Mouse (Mus musculus): ENCODE results near the gene Mtcl1. TPM values are rescaled to one million over a fixed set of nuclear protein-coding genes. Genes with fewer than 3 reads are reported as not detected.

Gene Mtcl1
- total and polyA plus RNA-seq, 3 experiments: not detected

DNA sequence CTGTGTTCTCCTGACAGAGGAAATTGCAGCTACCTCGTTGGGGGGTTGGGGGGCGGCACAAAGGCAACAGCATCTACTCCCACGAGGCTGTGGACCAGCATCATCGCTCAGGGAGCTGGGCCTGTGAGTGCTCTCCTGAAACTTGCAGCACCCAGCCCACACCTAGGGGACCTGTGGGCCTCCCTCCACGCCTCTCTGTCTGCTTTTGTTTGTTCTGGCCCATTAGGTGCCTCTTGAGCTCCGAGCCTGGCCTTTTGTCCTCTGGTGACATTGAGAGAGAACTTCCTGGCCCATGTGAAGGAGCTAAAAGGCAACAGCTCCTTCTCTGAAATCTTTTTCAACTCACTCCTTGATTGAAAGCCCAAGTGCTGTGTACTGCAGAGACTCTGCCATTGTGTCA, 79.8 kb downstream of the Mtcl1 start:
- H3K4me3 ChIP-seq (replicated peaks in 1 of 3; ENCODE audit: low read depth in 2 of 3, low read length in 2 of 3, poor library complexity in 1 of 3): no peak overlapping the region

DNA sequence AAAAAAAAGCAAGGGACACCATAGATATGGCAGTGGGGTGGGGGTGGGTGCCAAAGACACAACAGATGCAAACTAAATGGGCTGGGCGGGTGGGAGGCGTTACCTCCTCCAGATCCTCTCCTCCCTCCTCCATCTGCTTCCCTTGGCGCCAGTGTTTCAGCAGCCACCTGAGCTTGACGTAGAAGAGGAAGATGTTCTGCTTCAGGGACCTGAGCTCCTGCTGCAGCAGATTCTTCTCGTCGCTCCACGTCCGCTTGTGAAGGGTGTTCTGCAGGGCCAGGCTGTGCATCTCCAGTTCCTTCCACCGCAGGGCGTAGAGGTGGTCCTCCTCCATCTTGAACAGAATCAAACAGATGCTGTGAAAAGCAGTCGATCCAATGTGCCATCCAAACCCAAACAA, 81.4 kb downstream of the Mtcl1 start:
- Histone ChIP-seq H3K36me3 (replicated peaks in 1 of 2; ENCODE audit: control insufficient read depth in 1 of 2, insufficient read depth in 1 of 2, low read length in 1 of 2) (no peaks in the 10 kb centered on the region), H3K9me3 (replicated peaks; ENCODE audit: low read length) (peaks cover 69% of the 10 kb centered on the region), H3K4me3 (replicated peaks in 1 of 3; ENCODE audit: low read depth in 2 of 3, low read length in 2 of 3, poor library complexity in 1 of 3) (no peak overlapping the region), H3K9ac (ENCODE audit: insufficient read depth, low read depth) (no peak overlapping the region), H3K27me3 (replicated peaks) (no peaks in the 10 kb centered on the region), H3K27ac (ENCODE audit: insufficient read depth, low read depth) (no peak overlapping the region), H3K4me2 (ENCODE audit: insufficient read depth, low read depth, poor library complexity, severe bottlenecking) (no peak overlapping the region), H3K4me1 (ENCODE audit: control insufficient read depth in 1 of 2, insufficient read depth in 2 of 2) (no peaks in the 10 kb centered on the region), H3K79me2 (replicated peaks; ENCODE audit: control insufficient read depth, extremely low read depth, insufficient read depth, poor library complexity, severe bottlenecking) (no peaks in the 10 kb centered on the region)
- no peak for TF ChIP-seq ZNF384 (IDR thresholded peaks at IDR 0.05; ENCODE audit: low read depth, low read length)
- dilution Hi-C loops (cut with MboI; ENCODE audit: extremely low pct_ligation_motif_present, extremely low pct_unique_long_range_greater_than_20kb, low sequenced_read_pairs) (no loop called here), in situ Hi-C loops (cut with MboI; ENCODE audit: low pct_ligation_motif_present, low pct_unique_long_range_greater_than_20kb, low sequenced_read_pairs) (no loop called here)
- DNase-seq (ENCODE audit: extremely low read depth): no peak

More for the DNA sequence above, 79.8 kb downstream of the Mtcl1 start:
- no peak overlapping the region for H3K4me2 ChIP-seq (ENCODE audit: insufficient read depth, low read depth, poor library complexity, severe bottlenecking)
- TF ChIP-seq GABPA (IDR thresholded peaks at IDR 0.05; ENCODE audit: insufficient replicate concordance, low read depth, low read length) (no peak), USF1 (IDR thresholded peaks at IDR 0.05; ENCODE audit: low read depth, low read length) (no peak), UBTF (IDR thresholded peaks at IDR 0.05; ENCODE audit: low read depth, low read length) (no peak), MXI1 (IDR thresholded peaks at IDR 0.05; ENCODE audit: low read depth, low read length) (no peak), MAZ (IDR thresholded peaks at IDR 0.05; ENCODE audit: low read depth, low read length) (no peak), MEF2A (IDR thresholded peaks at IDR 0.05; ENCODE audit: borderline replicate concordance, low read depth, low read length) (no peak), ZMIZ1 (IDR thresholded peaks at IDR 0.05; ENCODE audit: low read depth, low read length) (no peak), RCOR1 (conservative IDR thresholded peaks at IDR 0.05; ENCODE audit: low read depth, low read length) (no peak), SMC3 (IDR thresholded peaks at IDR 0.05; ENCODE audit: low read depth, low read length) (no peak), MAX (IDR thresholded peaks at IDR 0.05; ENCODE audit: low read length) (no peak), TBP (conservative IDR thresholded peaks at IDR 0.05; ENCODE audit: low read depth, low read length) (no peak), KAT2A (IDR thresholded peaks at IDR 0.05; ENCODE audit: insufficient replicate concordance, low read length) (no peak), PAX5 (IDR thresholded peaks at IDR 0.05; ENCODE audit: low read length) (no peak), ETS1 (conservative IDR thresholded peaks at IDR 0.05; ENCODE audit: low read depth, low read length) (no peak), SIN3A (IDR thresholded peaks at IDR 0.05; ENCODE audit: low read length) (no peak), IRF4 (IDR thresholded peaks at IDR 0.05; ENCODE audit: low read depth, low read length) (no peak), USF2 (conservative IDR thresholded peaks at IDR 0.05; ENCODE audit: low read depth, low read length) (no peak), TCF12 (IDR thresholded peaks at IDR 0.05; ENCODE audit: low read depth, low read length) (no peak)
- no peaks in the 10 kb centered on the region for H3K27me3 ChIP-seq (replicated peaks)
- no peak for DNase-seq (ENCODE audit: extremely low read depth)
- dilution Hi-C loops (cut with MboI; ENCODE audit: extremely low pct_ligation_motif_present, extremely low pct_unique_long_range_greater_than_20kb, low sequenced_read_pairs): no loop called here
- H3K36me3 ChIP-seq (replicated peaks in 1 of 2; ENCODE audit: control insufficient read depth in 1 of 2, insufficient read depth in 1 of 2, low read length in 1 of 2): no peaks in the 10 kb centered on the region
- in situ Hi-C loops (cut with MboI; ENCODE audit: low pct_ligation_motif_present, low pct_unique_long_range_greater_than_20kb, low sequenced_read_pairs): no loop called here
- H3K79me2 ChIP-seq (replicated peaks; ENCODE audit: control insufficient read depth, extremely low read depth, insufficient read depth, poor library complexity, severe bottlenecking): no peaks in the 10 kb centered on the region
- H3K27ac ChIP-seq (ENCODE audit: insufficient read depth, low read depth): no peak overlapping the region
- peaks cover 67% of the 10 kb centered on the region for H3K9me3 ChIP-seq (replicated peaks; ENCODE audit: low read length)
- H3K9ac ChIP-seq (ENCODE audit: insufficient read depth, low read depth): no peak overlapping the region
- no peaks in the 10 kb centered on the region for H3K4me1 ChIP-seq (ENCODE audit: control insufficient read depth in 1 of 2, insufficient read depth in 2 of 2)

All from CH12.LX (cell line).